8 mouse cellular contexts compared by ENCODE assay signal in the genomic region with DNA sequence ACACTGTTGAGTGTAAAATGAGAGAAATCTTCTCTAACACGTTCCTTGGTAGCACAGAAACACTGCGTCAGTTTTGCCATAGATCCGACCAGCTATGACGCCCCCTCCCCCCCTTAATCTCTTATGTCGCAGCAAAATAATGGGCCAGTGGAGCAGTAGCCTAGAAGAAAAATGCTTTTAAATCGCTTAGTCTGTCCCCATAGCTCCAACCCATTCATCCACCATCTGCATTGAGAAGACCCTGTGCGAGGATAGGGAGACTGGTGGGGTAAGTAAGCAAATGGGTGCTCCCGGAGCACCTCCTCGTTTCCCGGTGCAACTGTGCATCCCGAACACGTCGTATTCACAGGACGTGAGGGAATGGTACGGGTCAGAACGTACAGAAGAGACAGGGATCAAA. TPM values are rescaled to one million over a fixed set of nuclear protein-coding genes. Genes with fewer than 3 reads are reported as not detected.
DNase-seq lines count a peak whose midpoint lies in the region; ATAC-seq and TF ChIP-seq lines count a peak whose summit lies in the region.

No protein-coding gene starts in this region.

- peaks cover 9% of the 10 kb centered on the region for H3K79me2 ChIP-seq in C2C12 (ENCODE audit: control insufficient read depth, insufficient read depth)

- H3K9me3 ChIP-seq in heart, embryonic 14.5 days (ENCODE audit: control insufficient read depth, low read length) = no peaks in the 10 kb centered on the region
- H3K9me3 ChIP-seq in intestine, embryonic 15.5 days = no peaks in the 10 kb centered on the region
- no peaks in the 10 kb centered on the region for H3K9me3 ChIP-seq in neural tube, embryonic 12.5 days

- peak overlapping the region; percentile 69 to 94 for H3K4me3 ChIP-seq in heart, embryonic 14.5 days (ENCODE audit: control insufficient read depth in 1 of 2, insufficient read depth in 1 of 2, low read depth in 1 of 2, low read length in 2 of 2)
- H3K4me3 ChIP-seq in C2C12 (ENCODE audit: insufficient read depth, poor library complexity, severe bottlenecking) = peak overlapping the region; percentile 83
- peak overlapping the region; percentile 93 for H3K4me3 ChIP-seq in cortical plate, adult 2 months (ENCODE audit: insufficient read depth, low read length)
- H3K4me3 ChIP-seq in intestine, embryonic 15.5 days (replicated peaks) = peak overlapping the region; percentile 98
- peak overlapping the region; percentile 86 for H3K4me3 ChIP-seq in neural tube, embryonic 12.5 days

- ATAC-seq in heart, embryonic 14.5 days (ENCODE audit: insufficient number of reproducible peaks, insufficient read depth, low FRiP score, low read depth) = 0 out of 2 replicates have a peak, but pooled peaks have one; percentile 15
- ATAC-seq in intestine, embryonic 15.5 days = peak; percentile 5
- peak; percentile 21 for ATAC-seq in neural tube, embryonic 12.5 days (ENCODE audit: low FRiP score, low read depth)

- no peaks in the 10 kb centered on the region for H3K27me3 ChIP-seq in heart, embryonic 14.5 days (ENCODE audit: control insufficient read depth, insufficient read depth, low read length)
- H3K27me3 ChIP-seq in C2C12 (ENCODE audit: control insufficient read depth, insufficient read depth, insufficient read length) = no peaks in the 10 kb centered on the region
- H3K27me3 ChIP-seq in intestine, embryonic 15.5 days (replicated peaks) = no peaks in the 10 kb centered on the region
- H3K27me3 ChIP-seq in neural tube, embryonic 12.5 days (replicated peaks) = no peaks in the 10 kb centered on the region

- H3K4me2 ChIP-seq in heart, embryonic 14.5 days (ENCODE audit: low read length) = peak overlapping the region; percentile 96
- H3K4me2 ChIP-seq in intestine, embryonic 15.5 days (replicated peaks) = peak overlapping the region; percentile 69
- peak overlapping the region; percentile 85 for H3K4me2 ChIP-seq in neural tube, embryonic 12.5 days (replicated peaks)

- H3K27ac ChIP-seq in heart, embryonic 14.5 days (replicated peaks in 1 of 2; ENCODE audit: control insufficient read depth in 1 of 2, insufficient read depth in 1 of 2, low read depth in 2 of 2, low read length in 2 of 2) = peak overlapping the region; percentile 75 to 85
- H3K27ac ChIP-seq in cortical plate, adult 2 months (ENCODE audit: insufficient read depth, low read length) = peak overlapping the region; percentile 55
- peak overlapping the region; percentile 75 for H3K27ac ChIP-seq in intestine, embryonic 15.5 days
- peak overlapping the region; percentile 54 for H3K27ac ChIP-seq in neural tube, embryonic 12.5 days

- 1% methylated on average over 16 of the region's 16 CpGs for WGBS in heart, embryonic 14.5 days
- under 1% methylated on average over 16 of the region's 16 CpGs for WGBS in intestine, embryonic 15.5 days
- WGBS in neural tube, embryonic 12.5 days = under 1% methylated on average over 16 of the region's 16 CpGs

- no peak for DNase-seq in heart, adult 9 months (ENCODE audit: low spot score in 2 of 2)
- DNase-seq in adrenal gland, postnatal 4 days (ENCODE audit: low spot score in 2 of 2) = no peak
- no peak for DNase-seq in urinary bladder, adult 2 months (ENCODE audit: low spot score)

- H3ac ChIP-seq in C2C12 (ENCODE audit: control insufficient read depth, insufficient read length, low read depth) = peak overlapping the region; percentile 70

- TF ChIP-seq CTCF in C2C12 (IDR thresholded peaks at IDR 0.05; ENCODE audit: control insufficient read depth, insufficient read depth, insufficient read length) = no peak
- no peak for TF ChIP-seq CTCF in cortical plate, adult 2 months (IDR thresholded peaks at IDR 0.05; ENCODE audit: extremely low read depth, insufficient read depth, low read length)

- H3K4me1 ChIP-seq in heart, embryonic 14.5 days (ENCODE audit: control insufficient read depth in 2 of 2, insufficient read depth in 2 of 2, low read length in 2 of 2) = peaks cover 7 to 36% of the 10 kb centered on the region in 2 experiments
- peaks cover 7% of the 10 kb centered on the region for H3K4me1 ChIP-seq in cortical plate, adult 2 months (ENCODE audit: control insufficient read depth, insufficient read depth, low read length)
- H3K4me1 ChIP-seq in intestine, embryonic 15.5 days (replicated peaks) = peaks cover 4% of the 10 kb centered on the region; the same call in 1 of the 2 replicates
- peaks cover 15% of the 10 kb centered on the region for H3K4me1 ChIP-seq in neural tube, embryonic 12.5 days

- H3K36me3 ChIP-seq in heart, embryonic 14.5 days (ENCODE audit: control insufficient read depth, insufficient read depth, low read length) = no peaks in the 10 kb centered on the region
- no peaks in the 10 kb centered on the region for H3K36me3 ChIP-seq in C2C12 (ENCODE audit: control insufficient read depth, insufficient read depth)
- no peaks in the 10 kb centered on the region for H3K36me3 ChIP-seq in intestine, embryonic 15.5 days
- H3K36me3 ChIP-seq in neural tube, embryonic 12.5 days = no peaks in the 10 kb centered on the region

- TF ChIP-seq POLR2A in cortical plate, adult 2 months (IDR thresholded peaks at IDR 0.05; ENCODE audit: extremely low read depth, insufficient read depth, low read length) = no peak

- peak overlapping the region; percentile 85 for H3K9ac ChIP-seq in heart, embryonic 14.5 days (ENCODE audit: low read length)
- H3K9ac ChIP-seq in intestine, embryonic 15.5 days = peak overlapping the region; percentile 61
- H3K9ac ChIP-seq in neural tube, embryonic 12.5 days = peak overlapping the region; percentile 74

- peaks cover 4% of the 10 kb centered on the region for H3K79me3 ChIP-seq in C2C12 (ENCODE audit: low read depth)

TF ChIP-seq in C2C12, 6 proteins besides CTCF, POLR2A, EP300 and RAD21:
- TF ChIP-seq USF1 (IDR thresholded peaks at IDR 0.05; ENCODE audit: low read depth) = no peak
- TF ChIP-seq MYOD1 (IDR thresholded peaks at IDR 0.05; ENCODE audit: control insufficient read depth, insufficient read length, low read depth) = no peak
- no peak for TF ChIP-seq FOSL1 (IDR thresholded peaks at IDR 0.05; ENCODE audit: insufficient read depth, low read length, poor library complexity, severe bottlenecking)
- no peak for TF ChIP-seq MAX (IDR thresholded peaks at IDR 0.05)
- TF ChIP-seq CEBPB (IDR thresholded peaks at IDR 0.05; ENCODE audit: low read depth) = no peak
- TF ChIP-seq MYOG (IDR thresholded peaks at IDR 0.05; ENCODE audit: control insufficient read depth, extremely low read depth, insufficient read length) = no peak

RNA-seq across cellular contexts. Expression of gene Prepl, which starts 0.4 kb away (rescaled TPM):
- 31.5 and 33.1 TPM in 2 replicates for polyA plus RNA-seq in heart, embryonic 14.5 days (2014; fragmentation: Nextera tagmentation; extraction: Ambion mirVana)
- polyA plus RNA-seq in C2C12 (2012; fragmentation: generic; extraction: Trizol) = 17.1 TPM
- 259 and 262 TPM in 2 replicates for polyA plus RNA-seq in cortical plate, adult 2 months (2012; rRNA removed)
- polyA plus RNA-seq in intestine, embryonic 15.5 days (2015; fragmentation: Nextera tagmentation; extraction: Ambion mirVana) = 26.1 and 26.6 TPM in 2 replicates
- polyA plus RNA-seq in neural tube, embryonic 12.5 days (2016; fragmentation: Nextera tagmentation; extraction: Ambion mirVana) = 65.2 and 70.1 TPM in 2 replicates
- 10 to 100 TPM; 43.4 to 44.8 TPM for total RNA-seq in adrenal gland, postnatal 4 days (2021)
- polyA plus RNA-seq in urinary bladder, adult 2 months (2012; rRNA removed) = 32.5 and 35.4 TPM in 2 replicates

RNA-seq across cellular contexts. Expression of gene Camkmt, which starts 0.7 kb away (rescaled TPM):
- 6.3 and 8.2 TPM in 2 replicates for polyA plus RNA-seq in heart, embryonic 14.5 days (2014; fragmentation: Nextera tagmentation; extraction: Ambion mirVana)
- 1.6 TPM for polyA plus RNA-seq in C2C12 (2012; fragmentation: generic; extraction: Trizol)
- 6.8 and 7.0 TPM in 2 replicates for polyA plus RNA-seq in cortical plate, adult 2 months (2012; rRNA removed)
- polyA plus RNA-seq in intestine, embryonic 15.5 days (2015; fragmentation: Nextera tagmentation; extraction: Ambion mirVana) = 14.8 and 17.4 TPM in 2 replicates
- polyA plus RNA-seq in neural tube, embryonic 12.5 days (2016; fragmentation: Nextera tagmentation; extraction: Ambion mirVana) = 14.7 and 14.9 TPM in 2 replicates
- 1 to 10 TPM; 6.8 to 8.5 TPM for total RNA-seq in adrenal gland, postnatal 4 days (2021)
- polyA plus RNA-seq in urinary bladder, adult 2 months (2012; rRNA removed) = 2.7 and 2.9 TPM in 2 replicates
